Mouse (Mus musculus): ENCODE measurements at regions not wholly inside any gene's neighbourhood (a gene's known extent, or its start where the extent isn't known, plus 50 kb on each side); places are given as distances from the start of the nearest gene placed in this dataset.
"Not testable (repeated sequence)": the region's sequence is repeated elsewhere in the genome, so short reads cannot be mapped to it uniquely, and the experiment has no call there.

GRCm38 (mm10) chr4:153831251-153831650, 125.8 kb upstream of the A430005L14Rik start:
- DNase-seq, result not testable (repeated sequence)

DNA sequence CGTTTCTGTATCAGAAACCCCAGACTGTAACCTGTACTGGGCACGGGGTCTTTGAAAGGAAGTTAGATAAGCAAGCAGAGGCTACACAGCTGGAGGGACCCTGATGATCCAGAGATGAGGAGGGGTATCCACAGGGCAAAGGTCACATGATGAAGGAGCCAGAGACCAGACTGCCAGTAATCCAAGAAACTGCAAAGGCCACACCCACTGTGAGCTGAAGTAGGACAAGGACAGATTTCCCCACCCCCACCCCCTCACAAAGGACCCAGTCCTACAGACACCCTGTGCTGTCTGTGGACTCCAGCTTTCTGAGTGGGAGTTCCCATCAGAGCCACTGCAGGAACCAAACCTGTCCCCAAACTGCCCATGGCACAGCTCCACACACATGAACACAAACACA, 124.9 kb upstream of the A430005L14Rik start:
- DNase-seq, result no peak

- no peak for DNase-seq
Measured at GRCm38 (mm10) chr4:153844766-153845165, 112.3 kb upstream of the A430005L14Rik start.

GRCm38 (mm10) chr4:153848274-153848673, 108.8 kb upstream of the A430005L14Rik start:
- DNase-seq, result no peak

DNA sequence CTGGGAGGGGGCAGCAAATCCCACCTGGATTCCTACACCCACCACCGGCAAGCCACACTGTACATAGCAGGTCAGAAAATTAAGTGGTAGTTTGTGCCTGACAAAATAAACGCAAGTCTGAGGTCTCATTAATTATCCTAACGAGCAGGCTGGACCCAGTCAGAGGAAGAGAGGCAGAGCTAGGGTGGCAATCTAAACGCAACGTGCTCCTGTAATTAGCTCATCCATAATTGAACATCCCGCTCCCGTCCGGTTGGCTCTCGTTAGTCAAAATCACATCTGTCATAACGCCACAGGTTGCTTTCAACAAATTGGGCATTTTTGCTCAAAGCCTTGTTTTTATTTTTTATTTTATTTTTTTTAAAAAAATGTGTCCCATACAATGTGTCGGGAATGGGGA, 106.9 kb upstream of the A430005L14Rik start:
- no peak for DNase-seq

DNA sequence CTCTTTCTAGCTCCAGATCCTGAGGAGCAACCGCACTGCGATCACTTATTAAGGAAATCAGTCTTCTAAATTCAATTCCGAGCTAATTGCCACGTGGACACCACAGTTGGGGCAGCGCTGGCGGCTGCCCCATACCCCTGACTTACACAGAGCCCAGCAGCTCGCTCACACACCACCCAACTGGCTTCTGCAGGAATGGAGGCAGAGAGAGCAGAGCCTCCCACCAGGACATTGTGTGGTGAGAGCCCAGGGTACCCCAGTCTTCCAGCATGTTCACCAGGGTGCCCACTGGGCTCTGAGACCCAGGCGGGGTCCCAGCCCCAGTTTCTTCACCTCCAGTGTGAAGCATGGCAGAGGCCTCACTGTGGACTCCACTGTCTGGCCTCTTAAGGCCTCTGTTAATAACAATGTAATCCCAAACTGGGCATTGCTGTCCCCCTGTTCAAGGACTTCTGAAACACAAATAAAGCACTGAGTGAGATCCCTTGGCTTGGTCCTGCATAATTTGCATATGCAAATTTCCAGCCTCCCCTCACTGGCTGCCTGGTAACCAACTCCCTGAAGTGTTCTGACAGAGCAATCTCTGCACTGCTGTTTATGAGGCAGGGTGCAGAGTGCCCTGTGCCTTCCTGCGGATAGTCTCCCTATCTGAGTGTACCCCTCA, 102.8 kb upstream of the A430005L14Rik start:
- no peak for DNase-seq

GRCm38 (mm10) chr4:153854748-153855092, 102.3 kb upstream of the A430005L14Rik start:
- DNase-seq, result no peak

DNA sequence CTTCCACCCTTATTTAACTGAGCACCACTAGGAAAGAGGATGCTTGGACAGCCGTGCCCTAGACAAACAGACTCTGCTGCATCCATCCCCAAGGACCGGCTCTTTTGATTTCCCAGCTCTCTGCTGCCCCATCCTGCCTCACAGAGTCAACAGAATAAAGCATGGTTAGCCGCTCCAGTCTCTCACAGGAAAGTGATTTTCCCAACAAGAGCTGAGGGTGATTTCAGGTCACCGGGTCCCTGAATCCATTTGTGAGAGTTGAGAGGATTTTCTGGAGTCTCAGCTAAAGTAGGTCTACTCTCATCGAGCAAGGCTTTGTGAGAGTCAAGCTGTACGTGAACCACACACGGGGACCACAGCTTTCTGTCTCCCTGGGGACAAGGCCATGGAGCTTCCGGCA, 95.6 kb upstream of the A430005L14Rik start:
- no peak for DNase-seq

DNA sequence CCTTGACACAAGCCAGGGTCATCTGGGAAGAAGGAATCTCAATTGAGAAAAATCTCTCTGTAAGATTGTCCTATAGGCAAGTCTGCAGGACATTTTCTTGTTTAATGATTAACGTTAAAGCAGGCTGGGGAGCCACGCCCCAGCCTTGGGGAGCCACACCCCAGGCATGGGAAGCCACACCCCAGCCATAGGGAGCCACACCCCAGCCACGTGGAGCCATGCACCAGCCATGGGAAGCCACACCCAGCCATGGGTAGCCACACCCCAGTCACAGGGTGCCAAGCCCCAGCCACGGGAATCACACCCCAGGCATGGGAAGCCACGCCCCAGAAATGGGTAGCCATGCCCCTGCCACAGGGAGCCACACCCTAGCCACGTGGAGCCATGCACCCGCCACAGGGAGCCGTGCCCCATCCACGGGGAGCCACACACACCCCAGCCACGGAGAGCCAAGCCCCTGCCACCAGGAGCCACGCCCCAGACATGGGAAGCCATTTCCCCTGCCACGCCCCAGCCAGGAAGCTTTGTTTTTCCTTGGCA, 94.8 kb upstream of the A430005L14Rik start:
- DNase-seq, result no peak

DNA sequence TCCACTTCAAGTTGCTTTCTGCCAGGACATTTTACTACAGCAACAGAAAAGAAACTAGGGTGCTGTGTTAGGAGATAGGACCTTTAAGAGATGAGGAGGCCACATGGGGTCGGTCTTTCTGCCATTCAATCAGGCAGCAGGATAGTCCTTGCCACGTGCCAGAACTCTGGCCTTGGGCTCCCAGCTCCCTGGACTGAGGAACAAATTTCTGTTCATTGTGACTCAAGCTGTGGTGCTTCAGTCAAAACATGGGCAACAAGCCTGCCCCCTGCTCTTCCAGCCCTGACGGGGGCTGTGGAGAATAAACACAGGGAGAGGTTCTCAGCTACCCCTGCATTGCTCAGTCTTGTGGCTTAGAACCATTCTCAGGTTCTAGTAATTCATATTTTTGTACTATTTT, 84.7 kb upstream of the A430005L14Rik start:
- DNase-seq, result no peak

GRCm38 (mm10) chr4:153875036-153875435, 82.0 kb upstream of the A430005L14Rik start:
- not testable (repeated sequence) for DNase-seq

- no peak for DNase-seq
Measured at GRCm38 (mm10) chr4:153876954-153877642, 79.9 kb upstream of the A430005L14Rik start.

GRCm38 (mm10) chr4:153883057-153883456, 74.0 kb upstream of the A430005L14Rik start:
- no peak for DNase-seq

- no peak for DNase-seq
Measured at GRCm38 (mm10) chr4:153884044-153884443, 73.0 kb upstream of the A430005L14Rik start.

DNA sequence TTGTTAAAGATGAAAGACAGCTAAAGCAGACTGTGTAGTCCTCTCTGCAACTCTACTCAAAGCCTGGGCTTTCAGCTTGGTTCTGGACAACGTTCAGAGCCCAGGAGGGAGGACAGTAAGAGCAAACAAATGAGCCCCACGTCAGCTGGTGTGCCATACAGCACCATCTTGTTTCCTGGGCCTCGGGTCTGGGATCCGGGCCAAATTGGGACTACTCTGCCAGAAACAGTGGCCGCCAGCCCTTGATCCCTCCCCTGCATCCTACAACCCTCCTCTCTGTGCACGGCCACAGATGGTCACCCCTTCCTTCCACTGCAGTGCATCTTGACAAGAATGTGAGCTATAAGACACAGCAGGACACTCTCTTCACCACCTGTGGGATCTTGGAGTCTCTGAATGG, 71.2 kb upstream of the A430005L14Rik start:
- DNase-seq, result peak; percentile 57 to 65

GRCm38 (mm10) chr4:153890130-153890529, 66.9 kb upstream of the A430005L14Rik start:
- DNase-seq, result no peak

DNA sequence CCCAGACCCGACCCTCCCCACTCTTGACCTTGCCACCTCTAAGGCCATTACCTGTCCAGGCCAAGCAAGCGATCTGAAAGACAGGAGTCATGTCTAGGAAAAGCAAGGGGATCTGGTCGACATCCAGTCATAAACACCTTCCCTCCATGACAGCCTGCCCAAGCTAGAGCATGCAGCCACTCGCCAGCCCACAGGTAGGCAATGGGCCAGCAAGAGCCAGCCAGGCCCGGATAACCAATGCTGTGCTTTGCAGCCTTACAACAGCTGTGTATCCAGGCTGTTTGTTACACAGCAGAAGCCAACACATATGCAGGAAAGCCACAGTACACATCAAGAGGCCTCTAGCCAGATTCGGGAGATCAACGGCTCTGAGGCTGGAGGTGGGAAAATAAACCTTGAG, 57.3 kb upstream of the A430005L14Rik start:
- DNase-seq, result no peak

- no peak for DNase-seq
Measured at GRCm38 (mm10) chr4:153905076-153905475, 52.0 kb upstream of the A430005L14Rik start.

- DNase-seq, result no peak
Measured at GRCm38 (mm10) chr4:153905511-153905910, 51.5 kb upstream of the A430005L14Rik start.

Measured in cerebellum, postnatal 36 days (tissue).